Mouse (Mus musculus) lung, adult 2 months (tissue): ENCODE data around the gene Zfp839. TPM values are rescaled to one million over a fixed set of nuclear protein-coding genes. Genes with fewer than 3 reads are reported as not detected.

Source experiments
- DNase-seq: peaks from one replicate; pipeline ENCODE4 v3.0.0; 2022
- H3K4me1 ChIP-seq: fragments of 200-500 bp; 2 replicates; pipeline ENCODE4 v1.6.1; 2011; ENCODE audit warnings: low read length; ENCODE audit not compliant: control insufficient read depth, insufficient read depth
- H3K4me3 ChIP-seq: fragments of 200-500 bp; replicated peaks from 2 replicates; pipeline ENCODE3; 2011; ENCODE audit warnings: low read depth, mild to moderate bottlenecking, control low read depth, low read length; ENCODE audit errors: extremely low read depth
- CTCF ChIP-seq: fragments of 200-500 bp; IDR thresholded peaks from 2 replicates; pipeline ENCODE4 v1.5.1; 2011; ENCODE audit warnings: mild to moderate bottlenecking, low read length, control low read depth; ENCODE audit not compliant: insufficient read depth
- POLR2A ChIP-seq: fragments of 200-500 bp; IDR thresholded peaks from 2 replicates; pipeline ENCODE4 v1.6.1; 2011; ENCODE audit warnings: low read depth, mild to moderate bottlenecking, control low read depth, low read length, borderline replicate concordance; ENCODE audit errors: extremely low read depth
- WGBS: fragments of 180-500 bp; shearing (Covaris S2); methylation state at CpG from one replicate; pipeline ENCODE4 v1.1.7; 2018; 5-methylcytosine and 5-hydroxymethylcytosine counted together
- polyA plus RNA-seq: library from polyadenylated mRNA; depleted of rRNA; stranded (reverse); fragments of >200 nt; gene quantifications from 2 replicates; pipeline ENCODE4 v1.2.3, GENCODE M21; 2012; rRNA removed

Zfp839 gene
- polyA plus RNA-seq = 5.2 and 5.7 TPM in 2 replicates

GRCm38 (mm10) chr12:110850010-110850928 is at the start of gene Zfp839:
Gene Zfp839, plus strand, starts transcription at chr12:110850253.
- WGBS = 1% methylated on average over 88 of the region's 89 CpGs
- peak; percentile 60; the same call in 1 of the 2 replicates for TF ChIP-seq POLR2A
- TF ChIP-seq CTCF = no peak
- Histone ChIP-seq H3K4me1 (peaks cover 2% of the 10 kb centered on the region; the same call in 1 of the 2 replicates), H3K4me3 (peak within 1 kb of the TSS; percentile 91)
- DNase-seq = peak; percentile 87

GRCm38 (mm10) chr12:110801876-110802464 is 48.1 kb upstream of the Zfp839 start:
- TF ChIP-seq CTCF (no peak), POLR2A (no peak)
- whole genome bisulfite sequencing = 73% methylated on average over 10 of the region's 10 CpGs
- H3K4me3 ChIP-seq = no peak overlapping the region
- H3K4me1 ChIP-seq = no peaks in the 10 kb centered on the region
- DNase-seq = no peak

- DNase-seq = no peak
- TF ChIP-seq POLR2A (no peak), CTCF (no peak)
- H3K4me1 ChIP-seq = no peaks in the 10 kb centered on the region
- 66% methylated on average over 5 of the region's 5 CpGs for WGBS
- H3K4me3 ChIP-seq = no peak overlapping the region
Observed at GRCm38 (mm10) chr12:110802674-110803297, 47.3 kb upstream of the Zfp839 start.

- DNase-seq = no peak
- H3K4me1 ChIP-seq = no peaks in the 10 kb centered on the region
- TF ChIP-seq POLR2A (no peak), CTCF (no peak)
- no peak overlapping the region for H3K4me3 ChIP-seq
- WGBS = 47% methylated on average over 10 of the region's 10 CpGs
Observed at GRCm38 (mm10) chr12:110804261-110804660, 45.8 kb upstream of the Zfp839 start.

GRCm38 (mm10) chr12:110806301-110806970 is 43.6 kb upstream of the Zfp839 start:
- TF ChIP-seq POLR2A (no peak), CTCF (peak; percentile 42)
- H3K4me3 ChIP-seq = no peak overlapping the region
- H3K4me1 ChIP-seq = no peaks in the 10 kb centered on the region
- 81% methylated on average over 3 of the region's 3 CpGs for WGBS
- DNase-seq = no peak

GRCm38 (mm10) chr12:110808430-110808829 is 41.6 kb upstream of the Zfp839 start:
- no peak for TF ChIP-seq CTCF
- TF ChIP-seq POLR2A = no peak
- DNase-seq = no peak
- Histone ChIP-seq H3K4me1 (no peaks in the 10 kb centered on the region), H3K4me3 (no peak overlapping the region)
- WGBS = 76% methylated on average over 10 of the region's 10 CpGs

GRCm38 (mm10) chr12:110808848-110809247 is 41.2 kb upstream of the Zfp839 start:
- TF ChIP-seq CTCF = no peak
- TF ChIP-seq POLR2A = no peak
- Histone ChIP-seq H3K4me1 (no peaks in the 10 kb centered on the region), H3K4me3 (no peak overlapping the region)
- no peak for DNase-seq
- WGBS = 77% methylated on average over 5 of the region's 5 CpGs

GRCm38 (mm10) chr12:110813132-110813531 is 36.9 kb upstream of the Zfp839 start:
- Histone ChIP-seq H3K4me1 (no peaks in the 10 kb centered on the region), H3K4me3 (no peak overlapping the region)
- DNase-seq = no peak
- TF ChIP-seq CTCF (no peak), POLR2A (no peak)
- 75% methylated on average over 9 of the region's 9 CpGs for WGBS

GRCm38 (mm10) chr12:110813624-110814023 is 36.4 kb upstream of the Zfp839 start:
- no peak for DNase-seq
- WGBS = 79% methylated on average over 6 of the region's 6 CpGs
- H3K4me1 ChIP-seq = no peaks in the 10 kb centered on the region
- H3K4me3 ChIP-seq = no peak overlapping the region
- no peak for TF ChIP-seq POLR2A
- TF ChIP-seq CTCF = no peak
